Mouse (Mus musculus): ENCODE data around the gene Agbl2. TPM values are rescaled to one million over a fixed set of nuclear protein-coding genes. Genes with fewer than 3 reads are reported as not detected.

Gene Agbl2
- polyA plus RNA-seq (2012; rRNA removed): 0.61 and 0.71 TPM in 2 replicates

GRCm38 (mm10) chr2:90782458-90782857, at the start of gene Agbl2:
TSS of gene Agbl2 (plus strand) at chr2:90782727.

GRCm38 (mm10) chr2:90745053-90745678, 37.4 kb upstream of the Agbl2 start, which contains the start of gene Fnbp4:
TSS of gene Fnbp4 (plus strand) at chr2:90745370.

GRCm38 (mm10) chr2:90846955-90847680, 64.6 kb downstream of the Agbl2 start, which contains the start of gene Mtch2:
TSS of gene Mtch2 (plus strand) at chr2:90847155.

Other genes with a start within 250 kb of the Agbl2 start
- gene Ptprj, start 202.1 kb upstream of the Agbl2 start, polyA plus RNA-seq (2012; rRNA removed): 12.6 and 13.2 TPM in 2 replicates
- 17.4 and 21.1 TPM in 2 replicates for gene Nup160, start 105.5 kb upstream of the Agbl2 start, polyA plus RNA-seq (2012; rRNA removed)
- 93.4 and 106 TPM in 2 replicates for gene Fnbp4, start 37.4 kb upstream of the Agbl2 start, polyA plus RNA-seq (2012; rRNA removed)
- gene Mtch2, start 64.4 kb downstream of the Agbl2 start, polyA plus RNA-seq (2012; rRNA removed): 157 and 167 TPM in 2 replicates
- 172 and 186 TPM in 2 replicates for gene C1qtnf4, start 103.1 kb downstream of the Agbl2 start, polyA plus RNA-seq (2012; rRNA removed)
- gene Kbtbd4, start 122.0 kb downstream of the Agbl2 start, polyA plus RNA-seq (2012; rRNA removed): 37.4 and 38.9 TPM in 2 replicates
- gene Ndufs3, start 122.1 kb downstream of the Agbl2 start, polyA plus RNA-seq (2012; rRNA removed): 162 and 177 TPM in 2 replicates
- gene Celf1, start 157.7 kb downstream of the Agbl2 start, polyA plus RNA-seq (2012; rRNA removed): 107 and 116 TPM in 2 replicates